Mouse (Mus musculus) thymus, postnatal 4 days (tissue): ENCODE measurements around the gene Dtx2.
"Not testable (repeated sequence)": the region's sequence is repeated elsewhere in the genome, so short reads cannot be mapped to it uniquely, and the experiment has no call there.

ENCODE experiments used
- DNase-seq: peaks from one replicate; pipeline ENCODE4 v3.0.0; 2021

The Dtx2 gene

DNA sequence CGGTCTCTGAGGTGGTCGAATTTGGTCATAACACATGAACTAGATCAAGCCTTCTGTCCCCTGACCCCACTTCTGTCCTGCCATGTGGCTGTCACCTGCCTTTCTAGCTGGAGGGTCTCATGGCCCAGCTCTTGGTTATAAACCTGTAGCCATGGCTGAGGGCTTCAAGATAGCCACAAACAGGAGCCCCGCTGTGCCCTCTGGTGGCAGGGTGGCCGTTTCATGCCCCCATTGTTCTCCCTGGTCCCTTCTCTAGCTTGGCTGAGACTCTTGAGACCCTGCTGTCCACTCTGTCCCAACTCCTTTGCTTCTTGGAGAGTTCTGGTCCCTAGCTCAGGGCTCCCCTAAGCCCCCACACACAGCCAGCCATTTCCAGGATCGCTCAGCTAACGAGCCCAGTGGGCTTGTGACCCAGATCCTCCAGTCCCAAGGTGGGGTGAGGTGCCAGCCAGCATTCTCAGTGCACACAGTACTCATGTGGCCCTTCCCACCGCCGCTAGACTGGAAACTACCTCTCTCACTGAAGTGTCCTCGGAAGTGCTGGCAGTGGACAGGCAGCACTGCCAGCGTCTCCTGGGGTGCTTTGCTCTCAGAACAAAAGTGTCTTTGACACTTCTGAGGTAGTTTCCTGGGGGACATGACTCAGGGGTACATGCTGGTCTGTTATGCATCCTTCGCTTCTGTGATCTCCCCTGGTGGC lies 33.2 kb downstream of the Dtx2 start:
- DNase-seq: peak; percentile 69

DNA sequence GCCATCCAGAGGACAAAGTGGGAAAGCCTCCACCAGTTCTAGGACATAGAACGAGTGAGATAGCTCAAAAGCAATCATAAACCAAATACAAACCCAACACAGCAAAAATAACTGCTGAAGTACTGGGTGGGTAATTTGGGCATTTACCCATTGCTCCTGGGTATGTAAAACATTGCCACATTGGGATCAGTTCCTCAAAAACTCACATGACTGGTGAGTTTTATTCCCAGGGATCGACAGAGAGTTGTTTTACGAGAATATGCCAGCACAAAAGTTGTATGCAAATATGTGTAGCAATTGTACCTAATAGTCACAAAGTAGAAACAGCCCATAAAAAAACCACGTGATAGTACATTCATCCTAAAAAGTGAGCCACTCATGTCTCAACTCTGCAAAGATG lies 40.3 kb downstream of the Dtx2 start:
- no peak for DNase-seq

DNA sequence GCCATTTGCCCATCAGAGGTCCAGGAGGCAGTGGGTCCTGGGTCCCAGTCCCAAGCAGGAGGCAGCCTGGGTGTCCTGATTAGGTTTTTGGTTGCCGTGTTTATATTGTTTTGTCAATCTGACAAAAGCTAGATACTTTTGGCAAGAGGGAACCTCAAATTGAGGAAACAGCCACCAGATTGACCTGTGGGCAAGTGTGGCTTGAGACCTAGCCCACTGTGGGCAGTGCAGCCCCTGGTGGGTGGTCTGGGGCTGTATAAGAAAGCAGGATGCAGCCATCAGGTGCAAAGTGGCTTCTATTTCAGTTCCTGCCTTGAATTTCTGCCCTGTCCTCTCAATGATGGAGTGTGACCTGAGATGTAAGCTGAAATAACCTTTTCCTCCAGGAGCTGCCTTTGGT lies 40.7 kb downstream of the Dtx2 start:
- no peak for DNase-seq

DNA sequence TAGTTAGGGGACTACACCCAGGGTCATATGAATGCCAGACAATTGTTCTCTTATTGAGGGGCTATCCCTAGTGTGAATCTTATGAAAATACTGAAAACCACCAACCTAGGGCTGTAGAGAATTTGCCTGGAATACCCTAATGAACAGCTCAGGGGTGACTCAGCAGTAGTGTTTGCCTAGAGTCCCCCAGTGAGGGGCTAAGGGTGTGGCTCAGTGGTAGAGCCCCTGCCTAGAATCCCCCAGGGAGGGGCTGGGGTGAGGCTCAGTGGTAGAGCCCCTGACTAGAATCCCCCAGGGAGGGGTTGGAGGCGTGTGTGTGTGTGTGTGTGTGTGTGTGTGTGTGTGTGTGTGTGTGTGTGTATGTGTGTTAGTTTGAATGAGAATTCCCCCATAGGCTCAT lies 42.1 kb downstream of the Dtx2 start:
- DNase-seq: no peak

DNA sequence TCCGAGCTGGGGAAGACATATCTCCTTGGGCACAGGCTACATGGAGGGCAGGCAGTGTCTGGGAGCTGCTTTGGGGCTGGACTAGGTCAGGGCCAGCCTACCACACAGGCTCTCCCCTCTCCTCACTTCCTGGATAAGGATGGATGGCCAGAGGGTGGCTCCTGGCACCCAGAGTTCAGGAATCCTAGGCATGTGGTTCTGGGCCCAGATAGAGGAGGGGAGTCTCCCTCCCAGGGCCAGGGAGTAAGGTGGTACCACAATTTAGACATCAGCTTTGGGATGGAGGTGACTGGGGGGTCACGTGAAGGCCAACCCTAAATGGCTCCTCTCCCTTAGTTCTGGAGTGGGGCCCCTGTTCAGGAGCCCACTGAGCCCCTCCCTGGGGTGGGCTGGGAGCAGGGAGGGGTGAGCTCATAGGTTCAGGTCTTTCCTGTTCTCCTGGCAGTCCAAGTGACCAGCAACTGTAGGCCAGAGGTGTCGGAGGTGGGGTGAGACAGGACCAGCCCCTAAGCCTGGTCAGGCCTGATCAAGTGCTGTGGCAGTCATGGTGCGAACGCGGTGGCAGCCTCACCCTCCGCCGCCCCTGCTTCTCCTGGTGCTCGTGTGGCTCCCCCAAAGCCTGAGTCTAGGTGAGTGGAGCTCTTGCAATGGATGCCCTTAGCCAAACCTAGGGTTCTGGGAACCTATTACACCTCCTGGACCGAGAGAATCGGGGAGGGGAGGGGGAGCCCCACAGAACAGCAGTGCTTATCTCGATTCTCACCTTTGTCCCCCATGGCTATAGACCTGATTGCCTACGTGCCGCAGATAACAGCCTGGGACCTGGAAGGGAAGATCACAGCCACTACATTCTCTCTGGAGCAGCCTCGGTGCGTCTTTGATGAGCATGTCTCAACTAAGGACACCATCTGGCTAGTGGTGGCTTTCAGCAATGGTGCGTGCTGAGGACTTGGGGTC lies 43.9 kb downstream of the Dtx2 start, which contains the start of gene Upk3b:
TSS of gene Upk3b (plus strand) at position 239 of the 957 bp plus-strand sequence.
- no peak for DNase-seq

DNA sequence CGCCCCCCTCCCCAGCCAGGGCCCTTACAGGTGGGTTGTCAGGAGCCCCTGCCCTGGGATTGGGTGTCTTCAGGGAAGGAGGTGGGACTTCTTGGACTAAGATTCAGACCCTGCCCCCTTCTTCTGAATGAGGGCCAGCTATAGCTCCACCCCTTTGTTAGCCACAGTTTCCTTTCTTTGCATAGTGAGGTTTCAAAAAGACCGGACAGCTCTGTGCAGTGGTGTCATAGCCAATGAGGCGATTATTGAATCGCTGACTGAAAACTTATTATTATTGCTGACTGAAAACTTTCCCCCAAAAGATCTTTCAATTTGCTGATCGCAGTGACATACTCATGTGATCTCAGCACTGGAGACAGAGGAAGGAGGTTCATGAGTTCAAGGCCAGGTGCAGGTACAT lies 45.6 kb downstream of the Dtx2 start:
- DNase-seq: no peak

DNA sequence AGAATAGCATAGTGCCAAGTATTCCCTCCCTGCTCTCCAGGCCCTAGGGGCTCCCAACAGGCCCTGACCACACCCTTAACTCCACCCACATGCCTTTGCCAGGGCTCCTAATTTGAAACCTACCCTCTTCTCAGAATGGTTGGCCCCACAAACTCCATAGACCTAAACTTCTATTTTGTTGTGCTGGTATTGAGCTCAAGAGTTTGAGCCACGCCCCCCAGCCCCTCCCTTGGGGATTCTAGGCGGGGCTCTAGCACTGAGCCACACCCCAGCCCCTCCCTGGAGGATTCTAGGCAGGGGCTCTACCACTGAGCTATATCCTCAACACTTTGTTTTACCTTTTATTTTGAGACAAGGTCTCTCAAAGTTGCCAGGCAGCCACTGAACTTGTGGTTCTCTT lies 46.7 kb downstream of the Dtx2 start:
- no peak for DNase-seq

DNA sequence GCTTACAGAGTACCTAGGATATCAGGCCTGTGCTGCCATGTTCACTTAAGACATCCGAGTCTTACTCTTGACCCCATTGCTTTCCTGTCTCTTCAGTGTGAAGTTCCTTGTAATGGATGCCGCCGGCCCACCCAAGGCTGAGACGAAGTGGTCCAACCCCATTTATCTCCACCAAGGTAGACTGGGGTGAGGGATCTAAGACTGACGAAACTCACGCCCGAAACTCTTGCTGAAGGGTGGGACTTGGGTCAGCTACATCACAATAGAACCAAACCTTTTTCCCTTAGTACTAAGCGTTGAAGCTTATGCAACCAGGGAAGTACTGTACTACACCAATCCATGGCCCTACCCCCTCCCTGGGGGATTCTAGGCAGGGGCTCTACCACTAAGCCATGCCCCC lies 47.1 kb downstream of the Dtx2 start:
- no peak for DNase-seq

DNA sequence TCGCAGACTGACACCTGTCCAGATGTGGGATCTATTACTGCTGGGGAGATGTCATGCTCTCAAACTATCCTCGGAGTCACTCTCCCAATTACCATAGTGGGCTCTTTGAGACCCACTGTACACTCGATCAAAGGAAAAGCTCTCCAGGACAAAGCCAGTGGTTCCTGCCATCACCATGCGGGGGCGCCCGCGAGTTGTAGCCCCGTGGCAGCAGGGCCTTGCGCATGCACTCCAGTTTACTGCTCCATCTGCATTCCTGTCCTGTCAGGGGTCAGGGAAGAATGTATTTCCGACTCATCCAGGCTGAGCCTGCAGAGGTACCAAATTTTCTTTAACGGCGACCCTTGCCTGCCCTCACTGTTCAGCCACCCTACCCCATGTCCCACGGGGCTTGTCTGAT lies 50.3 kb downstream of the Dtx2 start:
- DNase-seq: peak; percentile 64

DNA sequence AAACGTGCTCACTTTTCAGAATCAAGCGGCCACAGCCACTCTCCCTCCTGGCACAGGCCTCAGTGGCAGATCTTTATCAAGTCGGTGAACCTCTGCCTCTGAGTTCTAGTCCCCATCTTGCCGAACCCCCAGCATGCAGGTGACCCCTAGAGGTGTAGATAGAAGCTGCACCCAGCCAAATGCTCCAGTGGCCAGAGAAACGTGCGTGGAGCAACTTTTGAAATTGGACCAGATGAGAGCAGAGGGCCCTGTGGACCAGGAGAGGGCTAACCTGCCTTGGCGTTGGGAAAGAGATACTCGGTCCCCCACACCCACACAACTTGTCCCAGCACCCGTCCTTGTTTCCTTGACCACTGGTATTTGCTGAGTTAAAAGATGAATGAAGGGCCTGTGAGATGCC lies 50.8 kb downstream of the Dtx2 start:
- DNase-seq: peak; percentile 63

DNA sequence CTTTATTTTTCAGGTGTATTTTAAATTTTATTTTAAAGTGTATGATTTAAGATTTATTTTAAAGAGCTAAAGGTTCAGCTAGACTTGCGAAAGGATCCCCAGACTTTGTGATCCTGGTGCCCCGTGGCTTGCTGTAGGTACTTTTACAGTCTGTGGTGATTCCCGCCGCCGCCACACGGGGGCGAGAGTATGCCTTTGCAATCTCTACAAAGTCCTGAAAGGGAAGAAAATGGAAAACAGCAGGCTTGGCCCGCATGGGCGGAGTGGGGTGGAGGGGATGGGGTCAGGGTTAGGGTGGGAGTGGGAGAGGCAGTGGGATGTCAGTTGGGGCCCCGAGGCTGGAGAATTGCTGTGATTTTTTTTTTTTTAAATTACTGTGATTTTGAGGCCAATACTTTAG lies 51.4 kb downstream of the Dtx2 start:
- peak; percentile 95 for DNase-seq

DNA sequence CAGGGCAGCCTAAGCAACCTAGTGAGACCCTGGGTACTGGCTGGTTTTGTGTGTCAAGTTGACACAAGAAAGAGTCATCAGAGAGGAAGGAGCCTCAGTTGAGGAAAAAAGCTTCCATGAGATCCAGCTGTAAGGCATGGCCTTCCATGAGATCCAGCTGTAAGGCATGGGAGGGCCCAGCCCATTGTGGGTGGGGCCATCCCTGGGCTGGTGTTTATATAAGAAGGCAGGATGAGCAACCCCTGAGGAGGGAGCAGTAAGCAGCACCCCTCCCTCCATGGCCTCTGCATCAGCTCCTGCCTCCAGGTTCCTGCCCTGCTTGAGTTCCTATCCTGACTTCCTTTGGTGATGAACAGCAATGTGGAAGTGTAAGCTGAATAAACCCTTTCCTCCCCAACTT lies 53.9 kb downstream of the Dtx2 start:
- not testable (repeated sequence) for DNase-seq

DNA sequence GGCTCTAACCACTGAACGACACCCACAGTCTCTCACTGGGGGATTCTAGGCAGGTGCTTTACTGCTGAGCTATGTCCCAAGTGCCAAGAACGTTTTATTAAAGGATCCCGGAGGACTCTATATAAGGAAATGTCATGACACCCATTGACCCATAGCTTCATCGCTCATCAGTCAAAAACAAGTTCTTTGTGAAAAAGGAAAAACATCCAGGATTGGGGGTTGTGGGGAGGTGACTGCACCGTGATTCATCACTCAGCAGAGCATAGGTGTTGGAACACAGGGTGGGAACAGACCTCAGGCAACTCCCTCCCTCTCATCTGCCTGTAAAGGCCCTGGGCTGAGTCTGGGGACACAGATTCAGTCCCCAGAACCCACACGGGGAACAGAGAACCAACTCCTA lies 55.3 kb downstream of the Dtx2 start:
- no peak for DNase-seq

DNA sequence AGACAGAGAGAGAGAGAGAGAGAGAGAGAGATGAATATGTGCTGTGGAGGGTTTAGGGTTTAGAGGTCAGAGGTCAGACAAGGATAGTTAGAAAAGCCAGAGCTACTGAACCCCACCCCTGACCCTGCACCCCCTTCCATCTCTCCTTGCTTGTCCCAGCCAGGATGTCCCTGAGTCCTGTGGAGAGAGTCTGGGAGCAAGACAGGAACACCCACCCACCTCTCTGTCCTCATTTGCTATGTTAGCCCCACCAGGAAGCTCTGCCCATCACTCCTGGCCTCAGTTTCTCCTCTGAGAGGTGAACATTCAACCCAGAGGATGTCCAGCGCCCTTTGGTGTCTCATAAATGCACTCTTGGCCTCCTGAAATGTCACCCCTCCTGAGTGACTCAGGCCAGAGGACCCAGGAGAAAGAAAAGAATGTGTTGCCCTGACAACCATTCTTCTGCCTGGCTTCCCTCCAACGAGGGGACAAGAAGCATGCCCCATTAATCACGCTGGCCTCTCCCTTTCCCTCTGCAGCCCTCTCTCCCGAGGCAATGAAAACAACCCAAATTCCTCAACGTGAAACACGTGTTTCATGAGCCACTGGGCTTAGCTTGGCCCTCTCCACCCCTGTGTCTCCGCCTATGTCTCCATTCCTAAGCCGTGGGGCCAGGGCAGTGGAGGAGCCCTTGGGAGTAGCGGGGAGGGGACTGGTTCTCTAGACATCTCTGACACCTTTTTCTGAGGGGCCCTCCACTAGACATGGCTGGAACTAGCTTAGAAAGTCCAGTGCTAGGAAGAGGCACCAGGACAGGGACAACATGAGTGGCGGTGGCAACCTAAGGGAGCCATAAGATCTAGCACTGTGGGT lies 56.9 kb downstream of the Dtx2 start:
- DNase-seq: no peak

DNA sequence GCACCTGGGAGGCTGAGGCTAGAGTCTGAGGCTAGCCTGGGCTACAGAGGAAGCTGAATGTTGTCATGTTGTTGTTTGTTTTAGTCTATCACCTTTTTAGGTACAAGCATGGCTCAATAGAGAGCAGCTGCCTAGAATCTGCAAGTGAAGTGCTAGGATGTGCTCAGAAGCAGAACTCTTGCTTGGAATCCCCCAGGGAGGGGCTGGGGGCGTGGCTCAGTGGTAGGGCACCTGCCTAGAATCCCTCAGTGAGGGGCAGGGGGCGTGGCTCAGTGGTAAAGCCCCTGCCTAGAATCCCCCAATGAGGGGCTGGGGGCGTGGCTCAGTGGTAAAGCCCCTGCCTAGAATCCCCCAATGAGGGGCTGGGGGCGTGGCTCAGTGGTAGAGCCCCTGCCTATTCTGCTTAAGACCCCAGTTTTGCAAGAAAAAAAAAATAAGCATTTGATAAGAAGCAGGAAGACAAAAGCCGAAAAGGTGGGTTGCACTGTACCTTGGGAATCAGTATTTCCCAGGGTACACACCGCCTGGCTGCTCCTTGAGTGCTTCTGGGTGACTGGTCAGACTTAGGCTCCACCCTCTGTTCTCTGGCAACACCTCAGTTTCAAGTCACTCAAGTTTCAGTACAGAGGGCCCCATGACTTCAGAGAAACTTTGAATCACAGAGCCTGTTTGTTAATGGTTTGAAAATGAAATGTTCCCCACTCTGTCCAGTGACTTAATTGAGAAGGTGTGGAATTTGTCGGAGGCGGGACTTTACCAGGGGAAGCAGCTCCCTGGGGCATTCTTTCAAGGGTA lies 58.5 kb downstream of the Dtx2 start:
- no peak for DNase-seq

DNA sequence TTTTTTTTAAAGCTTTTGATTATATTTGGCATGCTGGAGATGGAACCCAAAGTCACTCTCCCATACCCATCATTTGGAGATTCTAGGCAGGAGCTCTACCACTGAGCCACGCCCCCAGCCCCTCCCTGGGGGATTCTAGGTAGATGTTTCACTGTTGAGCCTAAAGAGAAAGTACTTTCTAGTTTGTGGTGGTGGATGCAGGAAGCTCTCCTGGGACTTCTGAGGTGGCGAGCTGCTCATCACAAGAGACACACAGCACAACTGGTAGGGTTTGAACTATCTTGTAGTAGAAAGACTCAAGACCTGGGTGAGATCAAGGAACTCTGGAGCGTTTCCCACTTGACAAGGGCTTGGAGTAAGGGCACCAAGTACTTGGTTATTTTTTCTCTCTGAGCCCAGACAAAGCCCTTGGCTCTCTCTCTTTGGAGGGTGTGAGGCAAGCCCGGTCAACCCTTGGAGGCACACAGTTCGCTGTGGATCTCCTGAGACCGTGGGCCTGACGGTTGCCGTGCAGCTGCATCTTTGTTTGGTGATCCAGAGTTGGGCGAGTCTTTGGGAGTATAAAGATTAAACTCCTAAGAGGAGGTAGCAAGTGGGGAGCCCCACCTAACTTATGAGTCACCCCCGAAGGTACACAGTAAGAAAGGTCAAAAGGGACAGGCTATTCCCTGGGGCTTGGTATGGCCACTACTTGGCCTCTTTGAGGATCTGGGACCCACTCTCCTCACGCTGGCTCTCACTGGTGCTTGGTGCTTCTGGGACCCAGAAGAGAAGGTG lies 59.9 kb downstream of the Dtx2 start, which contains the start of gene Upk3bl:
TSS of gene Upk3bl (plus strand) at position 192 of the 777 bp plus-strand sequence.
- DNase-seq: no peak

DNA sequence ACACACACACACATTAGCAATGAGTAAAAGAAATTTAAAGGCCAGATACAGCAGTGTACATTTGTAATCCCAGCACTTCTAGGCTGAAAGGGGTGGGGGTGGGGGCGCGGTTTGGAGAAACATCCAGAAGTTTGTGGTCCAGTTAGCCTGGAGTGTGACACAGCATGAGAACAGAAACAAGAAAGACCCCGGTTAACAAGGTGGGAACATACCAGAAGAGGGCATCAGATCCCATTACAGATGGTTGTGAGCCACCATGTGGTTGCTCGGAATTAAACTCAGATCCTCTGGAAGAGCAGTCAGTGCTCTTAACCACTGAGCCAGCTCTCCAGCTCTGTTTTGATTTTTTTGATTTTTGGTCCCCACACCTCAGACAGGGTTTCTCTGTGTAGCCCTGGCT lies 61.5 kb downstream of the Dtx2 start:
- no peak for DNase-seq

DNA sequence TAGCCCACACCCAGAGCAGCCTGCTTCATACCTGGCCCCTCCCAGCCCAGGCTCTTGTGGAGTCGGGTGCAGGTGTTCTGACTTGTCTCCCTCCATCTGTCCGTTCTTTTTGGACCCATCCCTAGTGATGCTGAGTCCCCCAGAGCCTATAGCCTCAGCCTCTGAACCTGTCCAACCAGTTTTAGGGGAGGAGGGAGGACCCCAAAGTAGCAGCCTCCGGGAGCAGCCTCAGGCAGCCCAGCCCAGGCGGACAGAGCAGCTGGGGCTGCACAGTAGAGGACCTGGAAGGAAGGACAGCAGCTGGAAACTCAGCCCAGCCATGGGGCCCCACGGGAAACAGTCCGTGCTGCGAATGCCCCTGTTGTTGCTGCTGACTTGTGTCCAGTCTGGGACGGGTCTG lies 62.5 kb downstream of the Dtx2 start:
- no peak for DNase-seq

DNA sequence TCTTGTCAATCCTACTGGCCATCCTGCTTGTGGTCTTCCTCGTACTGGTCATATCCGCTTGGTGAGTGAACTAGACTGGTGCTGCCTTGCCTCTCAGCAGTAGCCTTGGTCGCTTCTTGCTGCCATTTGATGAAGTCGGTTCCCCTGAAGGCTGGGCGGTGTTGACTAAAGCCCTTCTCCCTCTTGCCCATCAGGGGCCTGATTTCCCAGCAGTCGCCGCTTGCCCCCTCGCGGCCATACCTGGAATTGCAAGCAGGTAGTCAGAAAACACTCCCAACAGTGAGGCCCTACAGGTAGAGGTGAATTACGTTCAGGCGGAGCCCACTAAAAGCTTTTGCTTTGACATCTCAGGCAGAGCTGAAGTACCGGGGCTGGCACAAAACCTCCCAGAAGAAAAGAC lies 67.0 kb downstream of the Dtx2 start:
- DNase-seq: peak; percentile 90

DNA sequence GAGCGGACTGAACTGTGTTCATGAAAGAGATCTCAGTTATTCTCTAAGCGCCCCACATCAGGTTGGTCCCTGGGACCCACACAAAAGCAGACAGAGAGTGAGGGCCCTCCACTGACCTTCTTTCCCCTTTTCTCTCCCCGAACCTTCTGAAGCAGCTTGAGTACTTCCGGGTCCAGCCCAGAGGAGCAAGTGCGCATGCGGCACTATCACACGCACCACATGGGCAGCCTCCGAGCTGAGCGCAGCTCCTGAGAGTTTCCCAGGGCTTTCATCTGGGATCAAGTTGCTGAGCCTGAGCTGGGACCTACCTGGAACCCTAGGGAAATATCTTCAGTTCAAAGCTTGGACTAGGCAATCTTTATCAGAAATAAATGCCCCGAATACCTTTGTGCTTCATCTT lies 69.3 kb downstream of the Dtx2 start:
- DNase-seq: no peak

DNA sequence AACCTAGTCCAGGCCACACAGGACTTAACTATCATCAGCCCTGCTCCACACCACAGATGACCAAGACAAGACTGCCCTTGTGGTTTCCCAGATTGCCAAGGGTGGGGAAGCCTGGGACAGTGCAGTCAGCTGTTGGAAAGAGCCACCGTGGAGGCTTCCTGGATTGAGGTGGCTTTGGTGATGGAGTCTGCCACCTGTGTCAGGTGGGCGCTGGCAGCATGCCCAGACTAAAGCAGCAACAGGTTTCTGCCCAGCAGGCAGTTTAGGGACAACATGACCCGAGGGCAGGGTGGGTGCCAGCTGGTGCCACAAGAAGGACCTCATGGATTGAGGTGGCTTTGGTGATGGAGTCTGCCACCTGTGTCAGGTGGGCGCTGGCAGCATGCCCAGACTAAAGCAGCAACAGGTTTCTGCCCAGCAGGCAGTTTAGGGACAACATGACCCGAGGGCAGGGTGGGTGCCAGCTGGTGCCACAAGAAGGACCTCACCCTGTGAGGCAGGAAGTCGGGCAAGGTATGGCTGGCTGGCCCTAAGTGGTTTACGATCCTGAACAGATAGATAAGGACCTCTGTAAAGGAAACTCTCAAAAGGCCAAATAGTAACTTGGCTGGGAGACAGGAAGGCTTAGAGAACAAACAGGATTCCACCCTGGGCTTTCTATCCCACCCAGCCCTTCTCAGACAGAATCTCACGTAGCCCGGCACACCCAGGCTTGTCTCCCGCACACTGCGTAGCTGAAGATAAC lies 72.0 kb downstream of the Dtx2 start:
- not testable (repeated sequence) for DNase-seq
